Mouse (Mus musculus) cerebellum, postnatal 25 days (tissue): ENCODE data around the gene Tbpl1.

Experiments
- DNase-seq, 2 experiments: peaks; one replicate each; pipeline ENCODE4 v3.0.0; 2021; ENCODE audit warnings: mixed read lengths in 2 of 2

Tbpl1 gene

DNA sequence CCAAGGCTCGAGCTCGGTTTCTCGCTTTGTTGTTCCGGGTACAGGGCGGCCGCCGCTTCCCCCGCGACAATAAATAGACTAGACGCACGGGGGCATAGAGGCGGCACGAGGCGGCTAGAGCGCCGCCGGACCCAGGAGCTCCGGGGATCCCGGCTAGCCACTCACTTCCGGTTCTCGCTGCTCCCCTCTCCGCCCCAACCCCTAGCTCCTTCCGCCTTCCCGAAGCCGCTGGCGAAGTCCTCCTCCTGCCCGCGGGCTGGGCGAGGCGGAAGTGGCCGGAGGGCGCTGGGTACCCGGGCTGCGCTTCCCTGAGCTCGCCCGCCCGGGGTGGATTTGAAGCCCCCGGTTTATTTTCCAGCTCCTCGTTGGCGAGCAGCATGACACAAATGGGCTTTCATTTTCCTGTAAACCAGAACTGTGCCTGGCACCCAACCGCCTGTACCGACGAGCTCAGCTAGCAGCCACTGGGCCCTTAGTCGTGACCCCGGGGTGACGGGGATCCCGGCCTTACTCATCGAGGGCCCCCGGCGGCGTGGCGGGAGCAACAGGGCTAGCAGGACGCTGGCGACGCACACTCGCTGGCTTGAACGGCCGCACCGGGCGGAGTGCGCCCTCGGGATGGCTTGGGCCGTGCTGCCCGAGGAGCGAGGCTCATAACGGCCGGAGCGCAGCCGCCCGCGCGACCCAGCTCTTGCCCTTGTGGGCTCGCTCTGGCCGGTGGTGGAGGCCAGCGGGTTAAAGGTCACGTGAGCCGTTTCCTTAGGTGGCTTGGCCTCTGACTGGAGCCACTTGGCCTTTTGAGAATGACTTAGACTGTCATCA lies at the start of gene Tbpl1:
Gene Tbpl1 (minus strand): TSS at position 667 of the 822 bp plus-strand sequence.
- DNase-seq: peak; percentile 94 to 96

DNA sequence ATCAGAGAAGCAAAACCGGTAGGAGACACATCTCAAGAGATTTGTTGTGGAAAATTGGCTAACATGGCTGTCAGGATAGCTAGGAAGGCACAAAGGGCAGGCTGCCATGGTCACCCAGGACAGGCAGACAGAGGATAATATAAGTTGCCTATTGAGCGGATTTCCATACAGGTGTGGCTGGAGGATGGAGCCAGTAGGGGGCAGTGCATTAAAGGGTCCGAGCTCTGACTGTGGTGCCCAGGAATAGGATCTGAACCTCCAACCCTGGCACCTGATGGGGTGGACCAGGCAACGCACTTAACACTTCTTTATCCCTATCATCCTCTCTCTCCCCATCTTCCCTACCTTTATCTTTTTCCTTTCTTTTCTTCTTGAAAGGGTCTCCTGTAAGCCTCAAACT lies 49.7 kb upstream of the Tbpl1 start:
- DNase-seq: peak in 1 of 2 experiments; percentile 15

DNA sequence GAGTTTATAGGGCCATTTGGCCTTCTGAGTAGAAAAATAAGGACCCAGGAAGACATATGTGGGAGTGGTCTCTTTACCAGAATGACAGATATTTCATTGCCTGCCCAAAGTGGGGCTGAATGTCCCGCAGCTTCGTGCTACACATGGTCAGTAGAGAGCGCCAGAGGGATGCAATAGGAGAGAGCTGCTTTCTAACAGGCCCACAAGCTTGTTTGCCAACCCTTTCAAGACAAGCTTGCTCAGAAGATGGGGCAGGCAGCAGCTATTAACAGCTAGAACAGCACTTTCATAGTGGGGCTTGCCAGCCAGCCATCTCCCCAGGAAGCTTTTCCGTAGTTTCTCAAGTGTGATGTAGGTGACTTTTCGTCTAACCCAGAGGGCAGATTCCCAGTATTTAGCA lies 46.2 kb upstream of the Tbpl1 start:
- DNase-seq: peak in 1 of 2 experiments; percentile 23

DNA sequence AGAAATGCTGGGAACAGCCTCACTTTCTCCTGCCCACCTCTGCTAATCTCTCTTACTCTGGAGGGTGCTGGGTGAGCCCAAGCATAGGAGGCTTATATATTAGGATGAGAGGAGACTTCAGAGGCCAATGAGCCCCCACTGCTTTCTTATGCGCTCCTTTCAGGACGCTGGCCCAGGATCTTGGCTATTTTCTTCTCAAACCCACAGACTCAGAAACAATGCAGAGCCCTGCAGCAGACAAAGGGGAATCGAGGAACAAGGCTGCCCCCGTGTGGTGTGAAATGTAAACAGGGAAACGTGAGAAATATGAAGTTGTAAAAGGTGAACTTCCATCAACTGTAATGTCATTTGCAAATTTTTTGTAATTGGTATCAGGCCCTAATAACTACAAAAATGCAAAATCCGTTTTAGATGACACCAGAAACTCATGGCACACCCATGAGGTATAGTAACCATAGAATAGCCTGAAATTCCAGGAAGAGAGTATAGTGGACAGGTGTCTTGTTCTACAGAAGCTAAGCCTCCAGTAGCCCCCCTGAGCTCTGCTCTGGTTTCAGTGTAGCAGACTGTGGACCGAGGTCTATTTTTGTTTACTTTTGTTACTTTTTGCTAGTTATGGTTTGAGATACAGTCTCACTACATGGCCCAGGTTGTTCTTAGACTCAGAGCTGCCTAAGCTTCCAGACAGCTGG lies 44.4 kb upstream of the Tbpl1 start:
- DNase-seq: peak; percentile 76 to 82

DNA sequence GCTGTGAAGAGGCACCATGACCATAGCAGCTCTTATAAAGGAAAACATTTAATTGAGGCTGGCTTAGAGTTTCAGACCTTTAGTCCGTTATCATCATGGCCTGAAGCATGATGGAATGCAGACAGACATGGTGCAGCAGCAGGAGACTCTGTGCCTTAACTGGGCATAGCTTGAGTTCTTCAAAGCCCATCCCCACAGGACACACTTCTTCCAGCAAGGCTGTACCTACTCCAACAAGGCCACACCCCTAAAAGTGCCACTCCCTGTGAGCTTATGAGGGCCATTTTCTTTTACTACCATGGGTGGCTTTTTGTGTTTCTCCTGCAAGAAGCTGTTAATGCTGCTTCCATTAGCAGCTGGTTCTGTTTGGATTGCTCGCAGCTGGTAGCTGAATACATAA lies 43.7 kb upstream of the Tbpl1 start:
- DNase-seq: no peak

DNA sequence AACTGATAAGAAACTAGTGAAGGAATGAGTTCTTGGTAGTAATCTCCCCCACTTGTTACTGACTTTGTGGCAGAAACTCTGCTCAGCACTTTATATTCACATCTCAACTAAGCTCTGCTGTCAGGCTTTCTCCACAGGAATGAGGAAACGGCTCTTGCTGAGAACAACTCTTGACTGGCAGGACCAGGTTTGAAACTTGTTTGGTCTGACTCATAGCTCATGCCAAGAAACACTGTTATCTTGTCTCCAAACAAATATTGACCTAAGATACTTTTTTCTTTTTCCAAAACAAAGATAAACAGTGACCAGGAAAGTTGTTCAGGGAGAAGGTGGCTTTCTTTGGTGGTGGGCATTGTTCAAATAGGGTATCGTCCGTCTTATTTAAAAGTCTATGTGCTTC lies 42.9 kb upstream of the Tbpl1 start:
- DNase-seq: no peak

DNA sequence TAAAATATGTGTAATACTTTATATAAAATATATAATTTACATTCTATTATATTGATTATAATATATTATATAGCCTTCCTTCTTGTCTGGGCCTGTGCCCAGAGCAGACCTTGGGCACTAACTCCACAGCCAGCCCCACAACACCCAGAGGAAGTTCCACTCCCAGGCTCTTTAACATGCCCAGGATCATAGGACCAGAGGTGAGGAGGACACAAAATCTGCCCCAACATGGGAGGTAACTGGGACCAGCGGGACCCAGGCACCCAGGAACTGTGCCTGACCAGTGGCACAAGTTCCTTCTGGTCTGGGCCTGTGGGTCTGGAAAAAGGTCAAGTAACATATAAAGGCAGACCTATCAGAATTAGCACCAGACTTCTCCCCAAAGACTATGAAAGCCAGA lies 22.5 kb upstream of the Tbpl1 start:
- no peak for DNase-seq

DNA sequence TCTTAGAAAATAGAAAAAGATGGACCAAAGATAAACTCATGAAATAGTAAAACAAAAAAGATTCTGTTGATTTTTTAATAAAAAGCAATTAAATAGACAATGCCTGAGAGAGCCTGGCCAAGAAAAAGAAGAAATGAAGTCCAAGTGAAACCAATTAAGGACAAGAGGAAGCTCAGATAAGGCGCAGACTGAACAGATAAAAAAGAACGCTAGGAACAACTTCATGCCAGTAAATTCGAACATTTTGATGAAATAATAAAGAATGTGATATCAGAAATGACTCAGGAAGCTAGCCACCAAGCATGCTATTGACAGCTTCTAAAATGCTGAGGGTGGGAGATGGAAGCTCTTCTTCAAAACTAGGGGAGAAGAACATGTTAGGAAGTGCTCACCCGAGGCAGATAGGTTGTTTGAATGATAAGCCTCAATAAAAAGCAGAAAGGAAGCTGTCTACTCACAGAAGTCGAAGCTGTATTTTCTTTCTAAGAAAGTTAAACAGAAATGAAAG lies 19.5 kb upstream of the Tbpl1 start:
- no peak for DNase-seq

DNA sequence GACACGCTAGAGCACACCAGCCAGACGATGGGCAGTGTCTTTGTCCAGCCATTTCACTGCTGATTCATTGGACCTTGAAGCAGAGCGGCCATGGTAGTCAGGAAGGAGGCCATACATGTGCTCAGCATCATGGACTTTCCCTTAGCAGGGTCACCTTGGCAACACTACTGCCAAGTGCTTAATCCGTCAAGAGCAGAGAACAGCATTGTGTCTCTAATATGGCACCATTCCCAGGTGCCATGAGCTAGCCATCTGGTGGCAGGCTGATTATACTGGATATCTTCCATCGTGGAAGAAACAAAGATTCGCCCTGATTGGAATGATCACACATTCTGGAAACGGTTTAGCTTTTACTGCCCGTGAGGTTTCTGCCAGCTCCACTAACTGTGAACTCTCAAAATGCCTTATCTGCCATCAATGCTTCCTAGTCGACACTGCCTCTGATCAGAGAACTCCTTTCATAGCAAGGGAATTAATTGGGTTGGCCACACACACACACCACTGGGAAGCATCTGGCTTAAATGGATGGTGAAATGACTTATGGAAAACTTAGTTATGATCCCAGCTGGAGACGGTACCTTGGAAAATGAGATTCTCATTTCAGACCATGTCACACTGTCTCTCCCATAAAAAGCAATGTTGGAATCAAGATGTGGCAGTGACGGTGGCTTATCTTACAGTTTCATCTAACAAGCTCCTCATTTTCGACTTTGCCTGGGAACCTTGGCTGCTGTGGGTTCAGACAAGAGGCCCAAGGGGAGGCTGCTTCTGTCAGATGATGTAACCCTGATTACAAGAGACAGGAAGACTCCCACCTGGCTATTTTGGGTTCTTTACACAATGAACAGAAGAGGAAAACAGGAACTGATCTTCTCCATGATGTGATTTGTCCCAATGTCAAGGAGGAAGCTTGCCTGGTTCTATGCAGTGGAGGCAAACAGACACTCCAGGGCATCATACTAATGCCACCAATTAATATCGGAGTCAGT lies 14.9 kb upstream of the Tbpl1 start:
- peak; percentile 84 to 85 for DNase-seq

DNA sequence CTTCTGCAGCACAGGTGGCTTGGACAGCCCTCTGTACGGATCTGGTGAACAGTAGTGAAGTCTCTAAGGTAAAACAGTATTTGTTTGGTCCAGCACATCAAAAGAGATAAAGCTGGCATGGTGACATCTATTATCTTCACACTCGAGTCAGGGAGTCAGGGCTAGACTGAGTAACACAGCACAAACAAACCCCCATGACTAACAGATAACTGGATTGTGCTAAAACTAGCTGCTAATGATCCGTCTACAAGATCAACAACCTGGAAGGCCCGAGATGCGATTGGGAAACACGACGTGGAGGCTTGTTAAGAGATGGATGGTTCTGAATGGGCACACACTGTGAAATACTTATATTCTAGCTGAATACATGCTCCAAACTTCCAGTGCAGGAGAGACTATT lies 14.2 kb upstream of the Tbpl1 start:
- no peak for DNase-seq

DNA sequence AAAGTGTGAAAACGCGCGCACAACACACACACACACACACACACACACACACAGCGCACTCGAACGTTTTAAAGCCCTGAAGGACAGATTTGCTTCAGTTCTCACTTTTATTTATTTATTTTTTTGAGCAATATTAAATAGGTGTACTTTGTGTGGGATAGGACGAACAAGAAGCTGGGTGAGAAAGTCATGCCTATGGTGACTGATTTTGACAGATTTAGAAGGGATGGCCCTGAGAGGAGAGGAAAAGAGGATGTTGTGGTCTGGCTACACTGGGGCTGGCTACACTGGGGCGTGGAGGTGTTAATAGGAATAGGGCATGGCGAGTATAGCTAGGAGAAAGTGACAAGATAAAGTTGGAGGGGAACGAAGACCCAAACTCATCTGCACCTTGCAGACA lies 443 bp upstream of the Tbpl1 start:
- DNase-seq: no peak

DNA sequence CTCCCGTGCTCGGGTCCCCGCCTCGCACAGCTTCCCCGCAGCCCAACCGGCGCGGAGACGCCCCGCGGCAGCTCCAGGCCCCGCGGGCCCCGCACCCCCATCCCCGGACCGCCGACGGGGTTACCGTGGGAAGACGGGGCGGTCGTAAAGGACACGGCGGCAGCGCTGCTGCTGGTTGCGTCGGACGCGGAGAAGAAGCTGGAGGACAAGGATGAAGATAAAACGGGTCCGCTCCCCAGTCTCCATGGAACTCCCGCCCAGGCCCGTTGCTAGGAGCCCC lies 806 bp downstream of the Tbpl1 start:
- no peak for DNase-seq

DNA sequence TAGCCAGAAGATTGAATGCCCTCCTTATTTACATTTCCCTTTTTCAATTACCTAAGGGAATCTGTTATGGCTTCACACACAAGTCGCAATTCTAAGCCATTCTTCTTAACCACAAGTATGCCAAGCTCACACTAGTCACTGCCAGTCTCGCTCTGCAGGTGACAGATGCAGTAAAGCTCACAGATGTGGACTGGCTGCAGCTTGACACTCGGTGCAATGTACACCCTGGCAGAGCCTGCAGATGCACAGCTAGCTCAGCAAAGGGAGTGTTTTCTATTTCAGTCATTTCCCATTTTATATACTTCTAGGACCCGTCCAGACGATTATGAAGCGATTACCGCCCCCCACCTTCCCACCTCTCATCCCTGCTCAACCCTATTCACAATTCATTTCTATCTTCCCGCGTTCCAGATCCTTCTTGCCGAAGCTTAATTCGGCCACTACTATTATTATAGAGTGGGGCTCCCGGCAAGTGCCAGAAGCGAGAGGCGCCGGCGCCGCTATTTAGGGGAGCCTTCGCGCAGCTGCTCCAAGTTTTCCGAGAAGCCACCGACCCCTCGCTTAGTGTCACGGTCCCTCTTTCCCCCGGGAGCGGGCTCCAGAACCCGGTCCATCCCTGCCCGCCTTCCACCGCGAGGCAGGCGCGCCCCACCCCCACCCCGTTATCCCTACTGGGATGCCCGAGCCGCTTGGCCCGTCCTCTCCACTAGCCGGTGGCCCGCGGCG lies 1.3 kb downstream of the Tbpl1 start:
- peak in 1 of 2 experiments; percentile 27 for DNase-seq

DNA sequence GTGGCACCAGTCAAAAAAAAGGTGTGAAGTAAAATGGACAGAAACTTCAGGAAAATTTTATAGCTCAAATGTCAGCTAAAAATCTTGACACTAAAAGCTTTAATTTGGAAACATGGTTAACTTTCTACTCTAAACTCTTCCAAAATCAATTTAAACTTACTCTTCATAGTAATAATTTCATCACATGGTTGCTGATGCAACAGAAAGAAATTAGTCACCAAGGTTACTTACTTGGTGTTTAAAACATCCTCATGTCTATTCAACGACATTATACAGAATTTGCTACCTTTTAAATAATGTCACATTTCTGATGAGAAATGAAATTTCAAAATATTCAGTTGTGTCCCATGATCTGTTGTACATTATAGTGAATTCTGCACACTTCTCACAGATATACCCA lies 3.5 kb downstream of the Tbpl1 start:
- no peak for DNase-seq

DNA sequence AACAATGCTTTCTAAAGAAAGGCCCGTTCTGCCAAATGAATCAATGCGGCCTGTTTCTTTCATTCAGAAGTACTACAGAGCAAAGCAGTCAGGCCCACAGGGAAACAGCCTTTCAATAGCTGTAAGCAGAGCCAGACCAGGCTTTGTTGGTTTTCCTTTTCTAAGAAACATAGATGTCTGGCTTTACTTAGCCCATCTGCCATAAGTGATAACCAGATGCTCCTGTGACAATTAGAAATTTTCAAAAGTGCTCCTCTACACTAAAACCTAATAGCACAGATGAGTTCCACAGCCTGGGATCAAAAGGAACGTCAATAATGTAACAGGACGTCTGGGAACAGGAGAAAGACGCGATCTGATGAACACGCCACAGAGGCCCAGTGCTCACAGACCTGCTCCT lies 5.4 kb downstream of the Tbpl1 start:
- DNase-seq: no peak

DNA sequence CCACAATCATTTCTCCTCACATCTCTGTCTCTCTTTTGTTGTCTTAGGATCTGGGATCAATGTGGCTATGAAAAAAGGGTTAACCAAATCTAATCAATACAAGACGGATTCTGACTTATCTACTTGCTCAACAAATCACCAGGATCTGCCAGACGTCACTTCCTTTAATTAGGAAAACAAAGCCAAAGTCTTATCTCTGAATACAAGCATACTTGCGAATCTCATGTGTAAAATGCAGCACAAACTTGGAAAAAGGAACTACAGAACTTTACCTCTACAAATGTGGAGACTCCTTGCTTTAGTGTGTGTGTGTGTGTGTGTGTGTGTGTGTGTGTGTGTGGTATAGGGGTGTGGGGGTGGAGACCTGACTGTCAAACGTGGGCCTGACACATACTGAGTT lies 6.6 kb downstream of the Tbpl1 start:
- no peak for DNase-seq

DNA sequence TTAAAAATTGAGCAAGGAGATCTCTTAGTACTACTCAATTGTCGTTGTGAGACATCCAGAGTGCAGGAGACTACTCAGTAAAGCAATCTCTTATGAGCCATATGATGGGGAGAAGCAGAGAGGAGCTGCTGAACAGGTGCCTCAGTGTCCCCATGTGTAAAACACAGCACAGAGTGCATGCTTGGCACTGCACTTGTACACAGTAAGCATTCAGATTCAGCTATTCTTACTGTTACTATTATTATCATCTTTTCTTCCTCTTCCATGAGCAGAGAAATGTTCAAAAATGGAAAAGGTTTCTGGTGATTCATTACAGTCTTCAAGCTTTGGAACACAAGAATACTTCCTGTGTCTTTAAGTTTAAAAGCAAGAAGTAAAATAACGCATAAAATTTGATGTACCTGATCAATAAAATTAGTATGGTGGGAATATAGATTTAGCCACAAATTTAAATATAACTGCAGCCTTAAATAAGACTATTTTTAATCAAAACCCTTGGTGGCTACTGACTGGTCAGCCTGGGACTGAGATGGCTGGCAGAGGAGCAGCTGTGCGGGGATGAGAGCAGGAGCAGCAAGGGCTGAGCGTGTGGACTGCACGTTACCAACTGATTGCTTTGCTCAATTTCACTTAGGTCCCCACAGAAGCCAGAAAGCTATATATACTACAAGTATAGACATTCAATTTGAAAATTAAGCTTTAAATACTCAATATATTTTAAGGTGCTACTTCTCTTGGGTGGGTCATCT lies 10.8 kb downstream of the Tbpl1 start:
- peak in 1 of 2 experiments; percentile 37 for DNase-seq

DNA sequence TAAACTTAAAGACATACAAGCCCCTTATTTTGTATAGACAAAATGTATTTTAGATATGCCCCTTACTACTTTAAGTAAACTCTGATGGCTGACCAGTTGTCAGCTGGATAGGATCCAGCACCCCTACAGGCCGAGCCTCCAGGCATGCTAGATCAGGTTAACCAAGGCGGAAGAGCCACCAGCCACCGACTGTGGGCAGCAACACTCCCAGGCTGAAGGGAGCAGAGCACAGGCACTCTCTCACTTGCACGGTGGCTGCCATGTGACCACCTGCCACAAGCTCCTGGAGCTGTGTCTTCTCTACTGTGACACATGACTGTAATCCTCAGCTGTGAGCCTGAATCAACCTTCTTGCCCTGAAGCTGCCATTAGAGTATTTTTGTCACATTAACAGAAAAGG lies 13.3 kb downstream of the Tbpl1 start:
- DNase-seq: peak; percentile 71 to 79

DNA sequence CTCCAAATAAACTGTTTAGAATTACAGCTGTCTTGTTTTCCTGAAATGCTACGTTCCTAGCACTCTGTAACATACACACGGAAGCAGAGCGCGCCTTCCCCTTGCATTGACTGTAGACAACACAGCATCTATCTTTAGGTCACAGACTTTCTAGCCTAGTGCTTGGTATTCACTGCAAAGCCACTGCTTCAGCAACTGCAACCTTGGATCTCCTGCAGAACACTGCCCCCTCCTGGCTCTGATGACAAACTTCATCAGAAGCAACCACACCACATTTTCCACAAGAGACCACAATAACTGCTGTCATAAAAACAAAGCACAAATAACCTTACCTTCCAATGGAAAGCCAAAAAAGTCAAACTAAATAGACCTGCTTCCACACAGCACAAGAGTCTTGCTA lies 17.2 kb downstream of the Tbpl1 start:
- DNase-seq: peak; percentile 63 to 77

DNA sequence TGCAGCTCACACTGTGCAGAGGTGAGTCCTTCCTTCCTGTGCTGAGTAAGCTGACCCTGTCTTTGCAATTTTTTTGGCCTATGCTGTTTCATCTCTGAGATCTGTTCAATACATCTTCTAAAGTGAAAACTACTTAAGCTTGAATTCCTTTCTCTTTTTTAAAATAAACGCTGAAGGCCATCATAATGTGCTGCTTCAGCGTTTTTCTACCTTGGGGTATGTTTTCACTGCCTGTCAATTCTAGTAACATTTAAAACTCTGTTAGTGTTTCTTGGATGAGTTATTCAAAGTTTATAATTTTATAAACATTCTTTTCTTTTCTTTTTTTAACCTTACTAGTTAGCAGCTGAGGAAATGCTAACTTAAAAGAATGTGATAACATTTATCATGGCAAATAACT lies 18.8 kb downstream of the Tbpl1 start:
- no peak for DNase-seq

DNA sequence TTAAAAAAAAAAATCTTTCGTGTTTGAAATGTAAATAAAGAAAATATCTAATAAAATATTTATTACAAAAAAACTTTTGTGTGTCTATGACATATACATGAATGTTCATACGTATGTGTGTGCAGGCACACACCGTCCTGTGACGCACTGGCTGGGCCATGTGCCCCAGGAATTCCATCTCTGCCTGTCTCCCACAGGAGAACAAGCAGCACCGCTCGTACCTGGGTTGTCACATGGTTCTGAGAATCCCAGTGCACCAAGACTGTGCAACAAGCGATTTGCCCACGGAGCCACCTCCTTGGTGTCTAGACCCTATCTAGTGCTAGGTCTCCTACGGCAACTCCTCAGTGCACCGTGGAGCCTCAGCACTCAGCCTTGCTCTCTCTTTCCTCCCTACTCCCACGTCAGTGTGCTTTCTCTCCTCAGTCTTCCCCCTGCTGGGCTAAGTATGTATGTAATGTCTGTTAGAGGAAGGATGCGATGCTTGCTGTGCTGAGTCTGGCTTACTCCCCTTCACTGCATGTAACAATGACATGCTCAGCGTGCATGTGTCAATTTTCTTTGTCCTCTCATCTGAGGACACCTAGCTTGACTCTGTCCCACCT lies 21.5 kb downstream of the Tbpl1 start:
- no peak for DNase-seq
